Mouse (Mus musculus) v-Abl transformed pro-B cells (cell line): ENCODE measurements around the gene Micu1.

Experiments used
- in situ Hi-C, 2 experiments: fragments of 400-800 bp; cut with MboI; formaldehyde crosslinking; loops; one replicate each; pipeline ENCODE4 v1.15.1; 2025; ENCODE audit not compliant: unreplicated experiment in 2 of 2

The Micu1 gene

DNA sequence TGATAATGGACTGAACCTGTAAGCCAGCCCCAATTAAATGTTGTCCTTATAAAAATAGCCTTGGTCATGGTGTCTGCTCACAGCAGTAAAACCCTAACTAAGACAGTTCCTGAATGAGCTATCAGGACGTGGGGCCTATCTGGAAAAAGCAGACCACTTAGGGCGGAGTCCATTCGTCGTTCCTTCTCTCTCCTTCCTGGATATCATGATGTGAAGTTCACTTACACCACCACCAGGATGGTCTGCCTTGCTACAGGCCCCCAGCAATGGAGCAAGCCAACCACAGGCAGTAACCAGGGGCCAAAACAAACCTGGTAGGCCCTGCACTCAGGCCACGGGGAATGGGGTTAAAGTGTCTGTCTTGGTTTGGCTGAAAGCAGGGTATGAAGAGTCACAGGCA lies 171.3 kb downstream of the Micu1 start:
- in situ Hi-C loops = loop anchor here (5.0 to 25.0 kb wide), 3 partner anchors 499 to 1264 kb away; partner anchors contain the start of gene Sgpl1 (in 1 of the 2)

DNA sequence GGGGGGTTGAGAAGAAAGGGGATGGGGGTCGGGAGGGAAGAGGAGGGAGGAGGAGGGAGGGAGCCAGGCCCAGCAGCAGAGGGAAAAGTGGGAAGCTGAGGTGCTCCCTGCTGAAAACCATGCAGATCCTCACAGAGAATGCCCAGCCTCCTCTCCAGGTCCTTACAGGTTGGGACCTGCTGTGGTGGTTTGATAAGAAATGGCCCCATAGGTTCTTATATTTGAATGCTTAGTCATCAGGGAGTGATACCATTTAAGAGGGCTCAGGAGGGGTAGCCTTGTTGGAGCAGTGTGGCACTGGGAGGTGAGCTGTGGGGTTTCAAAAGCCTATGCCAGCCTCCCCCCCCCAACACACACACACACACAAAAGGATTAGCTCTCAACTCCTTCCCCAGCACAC lies 173.1 kb downstream of the Micu1 start:
- in situ Hi-C loops = loop anchor here (10.0 to 25.0 kb wide), 4 partner anchors 501 to 1812 kb away; partner anchors contain the start of genes Gm17455 (in 1 of the 2), Sar1a (in 1 of the 2), Sgpl1 (in 1 of the 2) and Tysnd1 (in 1 of the 2)

DNA sequence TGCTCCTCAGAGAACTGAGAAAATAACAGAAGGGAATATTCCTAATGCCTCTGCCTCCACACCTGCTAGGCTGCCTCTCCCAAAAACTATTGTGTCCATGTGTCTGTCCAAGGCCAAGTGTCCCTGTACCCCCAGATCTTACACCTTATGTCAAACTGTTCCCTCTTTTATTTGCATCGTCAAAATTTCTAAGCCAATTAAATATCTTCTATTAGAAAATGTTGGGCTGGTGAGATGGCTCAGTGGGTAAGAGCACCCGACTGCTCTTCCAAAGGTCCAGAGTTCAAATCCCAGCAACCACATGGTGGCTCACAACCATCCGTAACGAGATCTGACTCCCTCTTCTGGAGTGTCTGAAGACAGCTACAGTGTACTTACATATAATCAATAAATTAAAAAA lies 174.4 kb downstream of the Micu1 start:
- in situ Hi-C loops = loop anchor here (10.0 to 25.0 kb wide), 4 partner anchors 502 to 1811 kb away; partner anchors contain the start of genes Gm17455 (in 1 of the 2), Sar1a (in 1 of the 2), Sgpl1 (in 1 of the 2) and Tysnd1 (in 1 of the 2)

- in situ Hi-C loops = loop anchor here (10.0 to 25.0 kb wide), 4 partner anchors 503 to 1810 kb away; partner anchors contain the start of genes Gm17455 (in 1 of the 2), Sar1a (in 1 of the 2), Sgpl1 (in 1 of the 2) and Tysnd1 (in 1 of the 2)
Measured at GRCm38 (mm10) chr10:59877421-59878117, 175.3 kb downstream of the Micu1 start.

GRCm38 (mm10) chr10:59878823-59879222 lies 176.5 kb downstream of the Micu1 start:
- in situ Hi-C loops = loop anchor here (10.0 to 25.0 kb wide), 4 partner anchors 504 to 1808 kb away; partner anchors contain the start of genes Gm17455 (in 1 of the 2), Sar1a (in 1 of the 2), Sgpl1 (in 1 of the 2) and Tysnd1 (in 1 of the 2)

DNA sequence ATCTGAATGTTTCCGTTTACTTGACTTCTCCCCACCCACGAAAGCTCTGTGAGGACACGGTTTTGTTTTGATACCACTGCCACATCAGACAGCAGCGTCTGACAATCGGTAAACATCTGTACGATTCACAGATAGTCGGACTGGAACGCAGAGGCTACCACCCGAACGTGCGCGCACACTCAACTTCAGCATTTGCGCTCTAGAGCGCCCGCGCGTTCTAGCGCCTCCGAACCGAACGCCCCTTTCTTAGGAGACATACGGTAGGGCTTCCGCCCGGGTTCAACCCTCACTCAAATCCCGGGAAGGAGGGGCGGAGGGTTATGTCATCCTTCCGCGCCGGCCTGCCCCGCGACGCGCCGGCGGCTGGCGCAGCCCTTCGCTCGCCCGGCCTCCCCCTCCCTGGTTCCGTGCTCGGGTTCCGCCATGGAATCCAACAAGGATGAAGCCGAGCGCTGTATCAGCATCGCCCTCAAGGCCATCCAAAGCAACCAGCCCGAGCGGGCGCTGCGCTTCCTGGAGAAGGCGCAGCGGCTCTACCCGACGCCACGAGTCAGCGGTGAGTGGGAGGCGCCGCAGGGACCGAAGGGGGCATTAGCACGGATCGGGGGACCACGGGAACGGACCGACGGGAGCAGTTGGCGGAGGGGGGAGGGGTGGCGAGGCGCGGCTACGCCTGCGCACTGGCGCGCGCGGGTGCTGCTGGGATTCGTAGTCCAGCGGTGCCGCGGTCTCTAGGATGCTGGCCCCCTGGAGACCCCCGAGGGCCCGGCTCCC lies 177.2 kb downstream of the Micu1 start, which contains the start of gene Dnajb12:
Gene Dnajb12, plus strand, starts transcription at position 302 of the 774 bp plus-strand sequence.
- in situ Hi-C loops = loop anchor here (10.0 to 25.0 kb wide), 7 partner anchors 275 to 1808 kb away; partner anchors contain the start of genes Gm17455 (in 2 of the 2), Sar1a (in 1 of the 2), Sgpl1 (in 1 of the 2) and Tysnd1 (in 1 of the 2)

GRCm38 (mm10) chr10:59880029-59880386 lies 177.7 kb downstream of the Micu1 start:
- in situ Hi-C loops = loop anchor here (10.0 to 25.0 kb wide), 6 partner anchors 275 to 1807 kb away; partner anchors contain the start of genes Gm17455 (in 2 of the 2), Sar1a (in 1 of the 2), Sgpl1 (in 1 of the 2) and Tysnd1 (in 1 of the 2)

DNA sequence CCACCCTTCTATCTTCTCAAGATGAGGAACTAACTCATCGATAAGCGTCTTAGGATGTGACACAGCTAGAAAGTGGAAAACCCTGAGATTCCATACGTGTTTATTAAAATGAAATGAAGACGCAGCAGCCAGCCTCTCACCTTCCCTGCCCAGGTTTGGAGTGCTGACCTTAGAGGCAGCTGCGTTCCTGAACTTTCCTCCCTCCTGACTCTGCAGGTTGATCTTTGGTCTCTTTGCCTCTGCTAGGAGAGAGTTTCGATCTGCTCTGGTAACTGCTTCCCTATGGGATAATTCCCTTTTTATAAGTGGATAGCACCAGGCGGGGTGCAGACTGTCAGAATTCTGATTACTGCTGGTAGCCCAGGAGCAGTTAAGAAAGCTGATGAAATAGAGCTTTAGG lies 178.6 kb downstream of the Micu1 start:
- in situ Hi-C loops = loop anchor here (10.0 to 25.0 kb wide), 6 partner anchors 274 to 1806 kb away; partner anchors contain the start of genes Gm17455 (in 2 of the 2), Sar1a (in 1 of the 2), Sgpl1 (in 1 of the 2) and Tysnd1 (in 1 of the 2)

DNA sequence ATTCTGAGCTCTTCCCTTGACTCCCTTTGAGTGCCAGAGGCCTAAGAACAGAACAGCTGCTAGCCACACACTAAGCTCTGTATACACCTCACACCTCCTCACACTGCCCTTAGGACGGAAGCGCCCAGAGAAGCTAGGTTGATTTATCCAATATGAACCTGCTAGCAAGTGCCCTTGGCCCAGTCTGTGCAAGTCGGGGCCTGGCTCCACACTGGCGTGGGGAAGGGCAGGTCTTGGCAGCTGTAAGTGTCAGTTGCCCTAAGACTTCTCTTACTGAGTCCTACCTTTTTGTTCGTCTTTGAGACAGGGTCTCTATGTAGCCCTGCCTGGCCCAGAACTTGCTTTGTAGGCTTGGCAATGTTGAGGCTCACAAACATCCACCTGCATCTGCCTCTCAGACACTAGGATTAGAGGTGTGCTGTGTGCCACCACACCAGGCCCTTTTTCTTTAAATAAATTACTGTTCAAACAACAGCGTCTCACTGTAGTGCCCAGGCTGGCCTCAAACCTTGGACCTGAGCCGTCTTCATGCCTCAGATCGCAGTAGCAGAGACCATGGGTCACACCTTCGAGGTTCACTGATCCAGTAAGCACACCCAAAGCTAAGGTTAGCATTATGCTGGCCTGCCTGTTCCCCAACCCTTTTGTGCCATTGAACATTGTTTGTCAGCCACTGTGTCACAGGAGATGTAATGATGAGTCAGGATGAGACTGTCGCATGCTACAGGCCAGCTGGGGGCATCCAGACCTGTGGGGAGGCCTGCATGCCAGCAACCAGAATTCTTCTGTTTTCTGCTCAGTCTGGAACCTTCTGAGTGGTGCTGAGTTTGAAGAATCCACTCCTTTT lies 182.3 kb downstream of the Micu1 start:
- in situ Hi-C loops = loop anchor here (5.0 to 25.0 kb wide), 8 partner anchors 270 to 1803 kb away; partner anchors contain the start of genes Gm17455 (in 2 of the 2), Sar1a (in 1 of the 2), Sgpl1 (in 1 of the 2) and Tysnd1 (in 1 of the 2)

DNA sequence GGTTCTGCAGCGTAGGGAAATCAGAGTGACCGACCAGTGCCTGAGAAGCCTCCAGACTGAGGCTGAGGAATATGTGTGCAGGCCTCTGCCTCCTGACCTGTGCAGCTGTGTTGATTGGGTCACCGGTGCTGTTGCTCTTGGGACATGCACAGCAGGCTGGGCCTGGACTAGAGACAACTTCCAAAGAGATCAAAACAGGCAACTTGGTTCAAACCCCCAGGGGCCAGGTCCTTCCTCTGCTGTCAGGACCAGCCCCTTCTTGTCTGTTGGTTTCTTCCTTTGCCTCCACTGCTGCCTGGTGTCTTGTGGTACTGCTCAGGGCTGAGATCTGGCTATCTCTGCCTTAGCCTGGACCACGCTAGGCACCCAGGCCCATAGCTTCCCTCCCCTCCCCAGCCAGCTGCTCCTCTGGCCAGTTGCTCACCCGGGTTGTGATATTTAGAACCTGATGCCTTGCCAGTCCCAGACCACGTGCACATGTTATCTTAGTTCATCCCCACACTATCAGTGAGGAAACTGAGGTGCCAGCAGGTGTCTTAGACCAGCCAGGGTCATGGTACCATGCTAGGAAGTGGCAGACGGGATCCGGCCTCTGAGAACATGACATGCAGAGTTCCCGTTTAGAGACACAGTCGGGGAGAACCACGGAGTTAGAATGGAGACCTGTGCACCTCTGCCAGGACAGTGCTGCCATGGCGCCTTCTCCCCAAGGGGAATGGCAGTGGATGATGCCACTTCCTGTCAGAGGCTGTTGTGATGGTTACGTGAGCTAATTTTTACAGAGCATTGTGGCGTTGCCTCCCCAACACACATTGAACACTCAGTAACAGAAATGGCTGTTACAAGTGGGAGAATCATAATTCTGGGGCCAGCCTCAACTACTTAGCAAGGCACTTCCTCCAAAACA lies 183.2 kb downstream of the Micu1 start:
- in situ Hi-C loops = loop anchor here (5.0 to 25.0 kb wide), 8 partner anchors 269 to 1802 kb away; partner anchors contain the start of genes Gm17455 (in 2 of the 2), Sar1a (in 1 of the 2), Sgpl1 (in 1 of the 2) and Tysnd1 (in 1 of the 2)

GRCm38 (mm10) chr10:59886081-59886466 lies 183.8 kb downstream of the Micu1 start:
- in situ Hi-C loops = loop anchor here (5.0 to 25.0 kb wide), 8 partner anchors 269 to 1801 kb away; partner anchors contain the start of genes Gm17455 (in 2 of the 2), Sar1a (in 1 of the 2), Sgpl1 (in 1 of the 2) and Tysnd1 (in 1 of the 2)

- in situ Hi-C loops = loop anchor here (5.0 to 25.0 kb wide), 8 partner anchors 267 to 1800 kb away; partner anchors contain the start of genes Gm17455 (in 2 of the 2), Sar1a (in 1 of the 2), Sgpl1 (in 1 of the 2) and Tysnd1 (in 1 of the 2)
Measured at GRCm38 (mm10) chr10:59887432-59887831, 185.2 kb downstream of the Micu1 start.

GRCm38 (mm10) chr10:59889339-59889738 lies 187.1 kb downstream of the Micu1 start:
- in situ Hi-C loops = loop anchor here (5.0 to 25.0 kb wide), 8 partner anchors 265 to 1798 kb away; partner anchors contain the start of genes Gm17455 (in 2 of the 2), Sar1a (in 1 of the 2), Sgpl1 (in 1 of the 2) and Tysnd1 (in 1 of the 2)

DNA sequence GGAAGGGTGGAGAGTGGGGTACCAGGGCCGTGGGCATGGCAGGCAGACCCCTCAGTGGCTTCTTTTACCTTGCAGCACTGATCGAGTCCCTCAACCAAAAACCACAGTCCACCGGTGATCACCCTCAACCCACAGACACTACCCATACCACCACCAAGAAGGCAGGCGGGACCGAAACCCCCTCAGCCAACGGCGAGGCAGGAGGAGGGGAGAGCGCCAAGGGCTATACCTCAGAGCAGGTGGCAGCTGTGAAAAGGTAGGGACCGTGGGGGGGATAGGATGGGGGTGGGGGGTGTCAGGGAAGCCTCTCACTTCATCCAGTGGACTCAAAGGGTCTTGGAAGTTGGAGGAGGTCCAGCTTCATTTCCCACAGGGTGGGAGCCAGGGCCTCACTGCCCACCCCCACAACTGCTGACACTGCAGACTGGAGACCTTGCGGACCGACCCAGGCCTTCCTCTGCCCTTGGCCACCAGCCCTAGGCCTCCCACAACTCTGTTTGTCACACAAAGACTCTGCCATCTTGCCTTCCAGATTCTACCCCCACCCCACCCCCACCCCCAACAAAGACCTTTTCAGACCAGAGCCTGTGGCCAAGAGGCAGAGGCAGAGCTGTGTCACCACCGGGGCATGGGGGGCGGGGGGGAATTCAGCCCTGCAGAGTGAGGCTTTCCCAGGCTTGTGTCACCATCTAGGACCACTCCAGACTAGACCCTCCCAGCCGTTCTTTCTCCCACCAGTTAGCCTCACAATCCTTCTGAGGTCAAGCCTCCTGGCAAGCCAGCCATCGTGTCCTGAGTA lies 187.9 kb downstream of the Micu1 start:
- in situ Hi-C loops = loop anchor here (5.0 to 25.0 kb wide), 10 partner anchors 117 to 1797 kb away; partner anchors contain the start of genes Gm17455 (in 2 of the 2), Sar1a (in 1 of the 2), Sgpl1 (in 1 of the 2) and Tysnd1 (in 1 of the 2)

GRCm38 (mm10) chr10:59892977-59893376 lies 190.7 kb downstream of the Micu1 start:
- in situ Hi-C loops = loop anchor here (5.0 to 25.0 kb wide), 7 partner anchors 114 to 1794 kb away; partner anchors contain the start of genes Gm17455 (in 1 of the 2), Sar1a (in 1 of the 2), Sgpl1 (in 1 of the 2) and Tysnd1 (in 1 of the 2)
